Mouse (Mus musculus): Measurements from ENCODE around the gene AC140267.1. TPM values are rescaled to one million over a fixed set of nuclear protein-coding genes. Genes with fewer than 3 reads are reported as not detected.

AC140267.1 gene
- polyA plus RNA-seq, 1 experiment from 2014 or later: not detected

DNA sequence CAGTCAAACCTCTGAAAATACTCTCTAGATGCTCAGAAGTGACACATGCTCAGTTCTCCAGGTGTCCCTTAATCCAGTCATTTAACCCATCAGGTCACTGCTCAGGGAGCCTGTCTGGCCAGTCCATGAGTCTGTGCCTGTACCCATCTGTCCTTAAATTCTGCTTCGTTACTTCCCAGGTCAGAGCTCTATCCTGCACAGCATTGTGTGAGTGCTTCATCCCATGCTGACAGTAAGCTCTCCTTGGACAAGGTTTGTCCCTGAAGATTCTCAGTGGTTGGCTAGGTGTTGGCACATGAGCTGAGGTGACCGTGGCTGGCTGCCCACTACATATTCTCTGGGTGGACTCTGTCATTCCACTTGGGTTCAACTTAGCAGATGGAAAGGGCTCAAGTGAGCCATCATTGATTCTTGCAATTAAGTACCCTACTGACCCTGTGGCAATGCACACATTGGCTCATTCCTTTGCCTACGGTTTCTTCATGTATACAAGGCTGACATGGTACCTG is 29.5 kb upstream of the AC140267.1 start:
- no peak overlapping the region for H3K27ac ChIP-seq (ENCODE audit: low read length)
- H3K27me3 ChIP-seq (replicated peaks; ENCODE audit: control insufficient read depth, insufficient read depth, low read length): no peaks in the 10 kb centered on the region
- peaks cover 5% of the 10 kb centered on the region; the same call in 1 of the 2 replicates for H3K4me1 ChIP-seq (replicated peaks; ENCODE audit: control insufficient read depth, insufficient read depth, low read length)
- H3K9me3 ChIP-seq (ENCODE audit: control insufficient read depth, low read length): no peaks in the 10 kb centered on the region
- H3K36me3 ChIP-seq (ENCODE audit: control insufficient read depth, insufficient read depth): no peaks in the 10 kb centered on the region
- ATAC-seq: no peak
- H3K9ac ChIP-seq (replicated peaks; ENCODE audit: low read depth, low read length): no peak overlapping the region
- 90% methylated on average over 3 of the region's 3 CpGs for WGBS
- H3K4me3 ChIP-seq (replicated peaks; ENCODE audit: low read length): no peak overlapping the region
- H3K4me2 ChIP-seq (ENCODE audit: low read length): no peak overlapping the region

DNA sequence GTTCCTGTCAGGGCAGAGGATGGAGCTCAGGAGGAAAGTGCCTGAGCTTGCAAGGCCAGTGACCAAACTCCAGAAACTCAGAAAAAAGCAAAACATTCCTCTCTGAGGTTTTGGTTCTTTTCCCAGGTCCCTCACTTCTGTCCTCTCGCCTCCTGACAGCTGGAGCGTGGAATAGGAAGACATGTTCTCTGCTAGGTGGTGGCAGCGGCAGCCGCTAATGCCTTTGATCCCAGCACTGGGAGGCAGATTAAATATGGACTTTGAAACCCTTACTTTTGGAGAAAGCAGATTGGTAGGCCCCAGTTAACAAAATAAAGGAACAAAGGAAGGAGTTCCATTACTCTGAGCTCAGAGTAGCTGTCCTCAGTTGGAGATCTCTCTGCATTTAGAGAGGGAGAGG is 27.2 kb upstream of the AC140267.1 start:
- no peak overlapping the region for H3K4me3 ChIP-seq (replicated peaks; ENCODE audit: low read length)
- 16% methylated on average over 4 of the region's 4 CpGs for WGBS
- H3K4me2 ChIP-seq (ENCODE audit: low read length): no peak overlapping the region
- no peaks in the 10 kb centered on the region; the same call in 1 of the 2 replicates for H3K36me3 ChIP-seq (ENCODE audit: control insufficient read depth, insufficient read depth)
- no peak overlapping the region for H3K9ac ChIP-seq (replicated peaks; ENCODE audit: low read depth, low read length)
- no peaks in the 10 kb centered on the region for H3K9me3 ChIP-seq (ENCODE audit: control insufficient read depth, low read length)
- no peak for ATAC-seq
- no peak overlapping the region for H3K27ac ChIP-seq (ENCODE audit: low read length)
- no peaks in the 10 kb centered on the region for H3K27me3 ChIP-seq (replicated peaks; ENCODE audit: control insufficient read depth, insufficient read depth, low read length)
- no peaks in the 10 kb centered on the region for H3K4me1 ChIP-seq (replicated peaks; ENCODE audit: control insufficient read depth, insufficient read depth, low read length)

DNA sequence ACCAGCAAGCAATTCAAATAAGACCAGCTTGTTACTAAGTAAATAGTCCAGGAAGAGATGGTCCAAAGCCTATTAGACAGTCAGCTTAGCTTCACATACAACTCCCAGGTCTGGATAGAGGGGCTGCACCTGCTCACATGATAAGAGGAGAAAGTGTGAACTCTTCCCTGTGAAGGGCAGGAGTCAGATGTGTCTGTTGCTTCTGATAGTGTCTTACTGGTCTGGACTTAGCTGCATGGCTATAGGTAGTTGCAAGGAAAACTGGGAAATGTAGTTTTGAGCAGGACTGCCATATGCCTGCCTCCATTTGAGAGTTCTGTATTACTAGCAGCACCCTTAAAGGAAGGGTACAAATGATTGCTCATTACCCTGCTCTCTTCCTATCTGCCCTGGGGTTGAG is 21.9 kb upstream of the AC140267.1 start:
- H3K36me3 ChIP-seq (ENCODE audit: control insufficient read depth, insufficient read depth): no peaks in the 10 kb centered on the region; the same call in 1 of the 2 replicates
- no peaks in the 10 kb centered on the region for H3K9me3 ChIP-seq (ENCODE audit: control insufficient read depth, low read length)
- H3K4me1 ChIP-seq (replicated peaks; ENCODE audit: control insufficient read depth, insufficient read depth, low read length): no peaks in the 10 kb centered on the region
- no peak overlapping the region for H3K4me3 ChIP-seq (replicated peaks; ENCODE audit: low read length)
- no peaks in the 10 kb centered on the region for H3K27me3 ChIP-seq (replicated peaks; ENCODE audit: control insufficient read depth, insufficient read depth, low read length)
- no peak overlapping the region for H3K27ac ChIP-seq (ENCODE audit: low read length)
- no peak for ATAC-seq
- H3K4me2 ChIP-seq (ENCODE audit: low read length): no peak overlapping the region
- no peak overlapping the region for H3K9ac ChIP-seq (replicated peaks; ENCODE audit: low read depth, low read length)

DNA sequence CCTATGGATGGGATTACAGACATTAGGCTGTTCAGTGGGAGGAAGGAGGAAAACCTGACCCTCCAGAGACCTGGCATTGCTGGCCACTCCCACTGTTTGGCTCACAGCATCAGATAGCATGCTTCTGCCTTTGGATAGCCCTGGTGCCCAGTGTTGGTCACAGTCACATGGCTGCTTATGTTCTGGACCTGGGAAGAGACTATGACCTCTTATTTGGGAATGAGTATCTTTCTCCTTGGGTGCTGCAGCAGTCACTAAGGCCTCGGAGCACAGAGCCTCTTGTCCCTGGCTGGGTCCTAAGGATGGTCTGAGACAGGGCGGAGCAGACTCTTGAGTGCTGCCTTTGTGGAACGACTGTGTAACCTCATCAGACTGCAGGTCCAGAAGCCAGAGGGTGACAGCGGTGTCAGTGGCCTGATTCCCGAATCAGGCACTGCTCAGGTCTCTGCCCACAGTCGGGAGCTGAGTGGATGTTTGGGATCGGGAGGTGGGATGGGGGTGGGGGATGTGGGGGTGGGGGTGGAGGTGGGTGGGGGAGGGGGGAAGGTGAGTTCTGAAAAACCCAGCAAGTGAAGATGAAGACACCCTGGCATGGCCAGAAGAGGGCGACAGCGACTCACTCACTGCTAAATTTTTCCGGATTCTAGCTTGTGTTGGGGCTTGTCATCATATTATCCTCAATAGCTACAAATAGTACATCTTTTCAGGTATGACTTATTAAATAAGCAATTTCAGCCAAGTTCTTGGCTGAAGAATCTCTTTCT is 19.7 kb upstream of the AC140267.1 start:
- H3K4me1 ChIP-seq (replicated peaks; ENCODE audit: control insufficient read depth, insufficient read depth, low read length): no peaks in the 10 kb centered on the region
- no peak overlapping the region for H3K27ac ChIP-seq (ENCODE audit: low read length)
- no peak overlapping the region for H3K4me2 ChIP-seq (ENCODE audit: low read length)
- no peak overlapping the region for H3K9ac ChIP-seq (replicated peaks; ENCODE audit: low read depth, low read length)
- no peaks in the 10 kb centered on the region for H3K9me3 ChIP-seq (ENCODE audit: control insufficient read depth, low read length)
- WGBS: 15% methylated on average over 8 of the region's 10 CpGs
- H3K27me3 ChIP-seq (replicated peaks; ENCODE audit: control insufficient read depth, insufficient read depth, low read length): no peaks in the 10 kb centered on the region
- no peak for ATAC-seq
- no peaks in the 10 kb centered on the region; the same call in 1 of the 2 replicates for H3K36me3 ChIP-seq (ENCODE audit: control insufficient read depth, insufficient read depth)
- no peak overlapping the region for H3K4me3 ChIP-seq (replicated peaks; ENCODE audit: low read length)

DNA sequence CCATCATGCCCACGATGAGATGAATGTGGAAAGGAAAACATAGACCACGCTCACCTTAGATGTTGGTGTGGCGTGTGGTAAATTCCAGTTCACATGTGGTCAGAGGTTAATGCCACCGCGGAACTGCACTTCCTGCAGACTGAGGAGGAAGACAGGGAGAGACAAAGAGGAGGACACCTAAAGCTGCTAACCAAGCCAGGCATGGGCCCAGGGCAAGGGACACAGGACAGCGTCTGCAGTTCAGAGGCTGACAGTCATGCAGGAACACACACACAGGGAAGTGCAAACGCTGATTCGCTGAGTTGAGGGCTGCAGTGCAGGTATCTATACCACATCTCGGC is 19.2 kb upstream of the AC140267.1 start:
- H3K9ac ChIP-seq (replicated peaks; ENCODE audit: low read depth, low read length): no peak overlapping the region
- H3K27ac ChIP-seq (ENCODE audit: low read length): no peak overlapping the region
- no peaks in the 10 kb centered on the region for H3K4me1 ChIP-seq (replicated peaks; ENCODE audit: control insufficient read depth, insufficient read depth, low read length)
- ATAC-seq: no peak
- no peaks in the 10 kb centered on the region; the same call in 1 of the 2 replicates for H3K36me3 ChIP-seq (ENCODE audit: control insufficient read depth, insufficient read depth)
- H3K9me3 ChIP-seq (ENCODE audit: control insufficient read depth, low read length): no peaks in the 10 kb centered on the region
- no peak overlapping the region for H3K4me2 ChIP-seq (ENCODE audit: low read length)
- 74% methylated on average over 9 of the region's 9 CpGs for WGBS
- H3K27me3 ChIP-seq (replicated peaks; ENCODE audit: control insufficient read depth, insufficient read depth, low read length): no peaks in the 10 kb centered on the region
- no peak overlapping the region for H3K4me3 ChIP-seq (replicated peaks; ENCODE audit: low read length)

DNA sequence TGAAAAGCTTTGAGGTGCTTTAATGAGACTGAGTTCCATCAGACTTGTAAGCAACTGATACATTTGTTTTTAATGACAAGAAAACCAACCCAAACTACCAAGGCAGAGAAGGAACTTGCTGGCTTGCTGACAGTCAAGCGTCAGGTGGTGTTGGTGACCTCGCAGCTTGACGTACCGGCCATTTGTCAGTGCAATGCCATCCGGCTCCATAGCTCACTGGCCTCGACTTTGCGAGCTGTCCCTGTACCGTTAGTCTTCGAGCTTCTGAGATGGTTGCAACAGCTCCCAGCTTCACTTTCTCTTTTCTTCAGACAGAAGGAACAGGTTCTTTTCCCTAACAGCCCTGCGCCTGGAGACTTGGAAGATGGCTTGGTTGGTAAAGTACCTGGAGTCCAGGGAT is 18.2 kb upstream of the AC140267.1 start:
- ATAC-seq: no peak
- no peak overlapping the region for H3K4me3 ChIP-seq (replicated peaks; ENCODE audit: low read length)
- H3K9me3 ChIP-seq (ENCODE audit: control insufficient read depth, low read length): no peaks in the 10 kb centered on the region

DNA sequence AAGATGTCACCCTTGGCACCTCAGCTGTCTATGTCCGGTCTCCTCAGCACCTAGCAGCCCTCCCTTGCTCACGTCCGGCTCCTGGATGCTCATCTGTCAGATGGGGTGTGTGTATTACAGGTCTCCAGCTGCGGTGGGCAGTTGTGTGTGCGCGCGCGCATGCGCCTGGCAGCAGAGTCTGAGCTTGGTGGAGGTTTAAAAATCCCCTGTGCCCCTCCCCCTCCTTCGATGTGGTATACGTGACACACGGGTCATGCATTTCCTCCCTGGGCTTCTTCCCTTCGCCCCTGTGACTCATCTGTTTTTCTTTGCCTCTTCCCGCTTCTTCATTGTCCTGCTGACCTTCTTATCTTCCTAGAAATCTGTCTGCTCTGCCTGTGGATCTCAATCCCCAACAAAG is 16.4 kb upstream of the AC140267.1 start:
- no peak overlapping the region for H3K9ac ChIP-seq (replicated peaks; ENCODE audit: low read depth, low read length)
- no peak overlapping the region for H3K27ac ChIP-seq (ENCODE audit: low read length)
- ATAC-seq: no peak
- H3K27me3 ChIP-seq (replicated peaks; ENCODE audit: control insufficient read depth, insufficient read depth, low read length): no peaks in the 10 kb centered on the region
- H3K4me1 ChIP-seq (replicated peaks; ENCODE audit: control insufficient read depth, insufficient read depth, low read length): no peaks in the 10 kb centered on the region
- H3K4me3 ChIP-seq (replicated peaks; ENCODE audit: low read length): no peak overlapping the region
- H3K9me3 ChIP-seq (ENCODE audit: control insufficient read depth, low read length): no peaks in the 10 kb centered on the region
- no peaks in the 10 kb centered on the region for H3K36me3 ChIP-seq (ENCODE audit: control insufficient read depth, insufficient read depth)
- H3K4me2 ChIP-seq (ENCODE audit: low read length): no peak overlapping the region
- WGBS: 58% methylated on average over 14 of the region's 14 CpGs

More for the DNA sequence above, 18.2 kb upstream of the AC140267.1 start:
- no peak overlapping the region for H3K4me2 ChIP-seq (ENCODE audit: low read length)
- no peak overlapping the region for H3K27ac ChIP-seq (ENCODE audit: low read length)
- H3K9ac ChIP-seq (replicated peaks; ENCODE audit: low read depth, low read length): no peak overlapping the region
- no peaks in the 10 kb centered on the region for H3K27me3 ChIP-seq (replicated peaks; ENCODE audit: control insufficient read depth, insufficient read depth, low read length)
- 90% methylated on average over 10 of the region's 10 CpGs for WGBS
- H3K36me3 ChIP-seq (ENCODE audit: control insufficient read depth, insufficient read depth): no peaks in the 10 kb centered on the region; the same call in 1 of the 2 replicates
- H3K4me1 ChIP-seq (replicated peaks; ENCODE audit: control insufficient read depth, insufficient read depth, low read length): no peaks in the 10 kb centered on the region

DNA sequence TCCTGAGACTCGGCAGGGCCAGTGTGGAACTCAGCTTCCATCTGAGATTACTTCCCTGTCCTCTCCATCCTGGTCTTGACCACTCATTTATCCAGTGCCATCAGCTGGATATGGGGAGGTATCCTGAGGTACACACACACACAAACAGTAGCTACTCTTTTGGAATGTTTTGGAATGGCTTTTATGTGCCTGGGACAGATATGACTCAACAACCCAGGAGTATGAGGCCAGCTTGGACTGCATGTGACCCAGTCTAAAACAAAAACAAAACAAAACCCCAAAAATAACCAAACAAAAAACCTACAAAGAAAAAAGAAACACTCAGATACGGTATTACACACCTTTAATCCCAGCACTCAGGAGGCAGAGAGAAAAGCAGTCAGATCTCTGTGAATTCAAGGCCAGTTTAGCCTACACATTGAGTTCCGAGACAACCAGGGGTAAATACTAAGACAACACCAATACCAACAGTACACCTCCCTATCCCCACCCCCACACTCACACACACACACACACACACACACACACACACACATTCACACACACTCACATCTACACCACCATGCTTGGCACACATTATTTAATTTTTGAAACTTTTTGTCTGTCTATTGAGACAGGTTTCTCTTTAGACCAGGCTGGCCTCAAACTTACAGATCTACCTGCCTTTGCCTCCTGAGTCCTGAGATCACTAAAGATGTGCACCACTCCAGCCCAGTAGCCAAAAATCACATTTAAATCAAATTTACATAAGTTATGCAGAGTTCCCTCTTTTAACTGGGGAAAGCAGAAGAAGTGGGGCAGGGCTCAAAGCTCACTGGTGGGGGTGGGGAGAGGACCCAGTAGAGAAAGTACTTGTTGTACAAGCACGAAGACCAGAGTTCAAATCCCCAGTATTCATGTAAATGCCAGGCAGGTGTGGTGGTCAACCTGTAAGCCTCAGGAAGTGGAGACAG is 15.7 kb upstream of the AC140267.1 start:
- H3K4me1 ChIP-seq (replicated peaks; ENCODE audit: control insufficient read depth, insufficient read depth, low read length): no peaks in the 10 kb centered on the region
- no peaks in the 10 kb centered on the region for H3K36me3 ChIP-seq (ENCODE audit: control insufficient read depth, insufficient read depth)
- ATAC-seq: no peak
- H3K4me3 ChIP-seq (replicated peaks; ENCODE audit: low read length): no peak overlapping the region
- H3K4me2 ChIP-seq (ENCODE audit: low read length): no peak overlapping the region
- no peaks in the 10 kb centered on the region for H3K27me3 ChIP-seq (replicated peaks; ENCODE audit: control insufficient read depth, insufficient read depth, low read length)
- no peaks in the 10 kb centered on the region for H3K9me3 ChIP-seq (ENCODE audit: control insufficient read depth, low read length)
- WGBS: 71% methylated on average over 4 of the region's 4 CpGs
- no peak overlapping the region for H3K9ac ChIP-seq (replicated peaks; ENCODE audit: low read depth, low read length)
- H3K27ac ChIP-seq (ENCODE audit: low read length): no peak overlapping the region

DNA sequence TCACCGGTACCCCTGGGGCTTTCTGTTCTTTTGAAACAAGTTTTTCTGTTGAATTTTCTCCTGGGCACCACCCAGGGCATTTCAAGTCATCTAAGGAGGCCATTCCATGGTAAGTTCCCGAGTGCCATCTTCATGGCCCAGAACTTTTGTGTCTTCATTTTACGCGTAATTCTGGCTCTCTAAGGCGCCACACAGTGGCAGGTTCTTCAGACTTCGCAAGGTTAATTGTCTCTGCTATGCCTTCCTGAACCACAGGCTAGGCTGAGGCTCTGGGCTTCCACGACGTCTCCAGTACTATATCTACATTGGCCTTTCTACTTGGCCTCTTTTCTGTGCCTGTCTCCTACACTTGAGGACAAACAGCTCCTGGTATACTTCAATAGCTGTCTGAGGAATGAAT is 14.6 kb upstream of the AC140267.1 start:
- H3K36me3 ChIP-seq (ENCODE audit: control insufficient read depth, insufficient read depth): no peaks in the 10 kb centered on the region
- H3K9ac ChIP-seq (replicated peaks; ENCODE audit: low read depth, low read length): no peak overlapping the region
- WGBS: 62% methylated on average over 8 of the region's 8 CpGs
- H3K9me3 ChIP-seq (ENCODE audit: control insufficient read depth, low read length): no peaks in the 10 kb centered on the region
- H3K4me1 ChIP-seq (replicated peaks; ENCODE audit: control insufficient read depth, insufficient read depth, low read length): no peaks in the 10 kb centered on the region
- no peak overlapping the region for H3K4me2 ChIP-seq (ENCODE audit: low read length)
- H3K4me3 ChIP-seq (replicated peaks; ENCODE audit: low read length): no peak overlapping the region
- H3K27me3 ChIP-seq (replicated peaks; ENCODE audit: control insufficient read depth, insufficient read depth, low read length): no peaks in the 10 kb centered on the region
- H3K27ac ChIP-seq (ENCODE audit: low read length): no peak overlapping the region
- ATAC-seq: no peak

All from forebrain, embryonic 16.5 days (tissue).